Mouse (Mus musculus): Measurements from ENCODE around the gene Rai1.

DNA sequence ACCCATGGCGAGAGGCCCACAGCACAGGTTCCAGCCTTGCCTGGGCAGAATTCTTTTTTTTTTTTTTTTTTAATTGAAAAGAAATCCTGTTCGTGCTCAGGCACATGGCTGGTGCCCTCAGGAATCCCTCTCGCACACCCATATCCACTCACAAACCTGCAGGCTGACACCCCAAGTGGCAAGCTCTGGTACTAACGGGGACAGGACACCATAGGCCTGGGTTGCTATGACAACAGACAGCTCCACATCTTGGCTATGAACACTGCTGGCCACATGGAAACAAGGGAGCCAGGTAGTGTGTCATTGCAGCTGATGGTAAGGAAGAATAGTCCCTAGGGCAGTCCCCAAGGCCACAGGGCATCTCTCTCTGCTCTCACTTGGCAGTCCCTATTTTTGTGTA lies 15.9 kb upstream of the Rai1 start:
- TF ChIP-seq CTCF (IDR thresholded peaks at IDR 0.05; ENCODE audit: control insufficient read depth, insufficient read depth, insufficient read length) (no peak), CEBPB (IDR thresholded peaks at IDR 0.05; ENCODE audit: low read depth) (no peak), USF1 (IDR thresholded peaks at IDR 0.05; ENCODE audit: low read depth) (no peak), MAX (IDR thresholded peaks at IDR 0.05) (no peak), MYOG (IDR thresholded peaks at IDR 0.05; ENCODE audit: control insufficient read depth, extremely low read depth, insufficient read length) (no peak), MYOD1 (IDR thresholded peaks at IDR 0.05; ENCODE audit: control insufficient read depth, insufficient read length, low read depth) (no peak)
